Mouse (Mus musculus): ENCODE data around the gene Cxcl10.
A peak's percentile ranks its signal among the peaks of the same experiment; 100 is the strongest.

The Cxcl10 gene

GRCm38 (mm10) chr5:92321631-92322400 lies 26.9 kb downstream of the Cxcl10 start:
- no peak for DNase-seq (ENCODE audit: low read depth, low spot score)

GRCm38 (mm10) chr5:92318596-92318995 lies 30.1 kb downstream of the Cxcl10 start:
- no peak for DNase-seq (ENCODE audit: low read depth, low spot score)

- no peak for DNase-seq (ENCODE audit: low read depth, low spot score)
Observed at GRCm38 (mm10) chr5:92318119-92318518, 30.6 kb downstream of the Cxcl10 start.

- no peak for DNase-seq (ENCODE audit: low read depth, low spot score)
Observed at GRCm38 (mm10) chr5:92313776-92314175, 34.9 kb downstream of the Cxcl10 start.

- DNase-seq (ENCODE audit: low read depth, low spot score), result peak; percentile 60
Observed at GRCm38 (mm10) chr5:92312046-92312715, 36.5 kb downstream of the Cxcl10 start.

GRCm38 (mm10) chr5:92309681-92310511 lies 38.8 kb downstream of the Cxcl10 start, which contains the start of gene Sdad1:
Sdad1 (minus strand) TSS chr5:92310479.
- DNase-seq (ENCODE audit: low read depth, low spot score), result peak; percentile 69

GRCm38 (mm10) chr5:92304291-92304690 lies 44.4 kb downstream of the Cxcl10 start:
- DNase-seq (ENCODE audit: low read depth, low spot score), result no peak

- no peak for DNase-seq (ENCODE audit: low read depth, low spot score)
Observed at GRCm38 (mm10) chr5:92302149-92302840, 46.4 kb downstream of the Cxcl10 start.

Data from c-Kit-negative CD71-positive TER-119-positive erythroid progenitor cells, embryonic 14.5 days (primary cell).